Mouse (Mus musculus): ENCODE measurements around the gene Ppm1l. TPM values are rescaled to one million over a fixed set of nuclear protein-coding genes. Genes with fewer than 3 reads are reported as not detected.
A peak's percentile ranks its signal among the peaks of the same experiment; 100 is the strongest.

Gene Ppm1l
- polyA plus RNA-seq, 1 experiment from 2014 or later = 5.8 TPM

GRCm38 (mm10) chr3:69300121-69300520, 16.5 kb upstream of the Ppm1l start:
- DNase-seq (ENCODE audit: low spot score) = no peak
- no peak overlapping the region for H3K4me3 ChIP-seq
- H3K27me3 ChIP-seq (ENCODE audit: insufficient read depth, poor library complexity, severe bottlenecking) = no peaks in the 10 kb centered on the region
- H3K27ac ChIP-seq = no peak overlapping the region
- no peaks in the 10 kb centered on the region for H3K4me1 ChIP-seq
- H3K36me3 ChIP-seq = no peaks in the 10 kb centered on the region
- 80% methylated on average over 1 of the region's 1 CpGs for WGBS
- H3K9me3 ChIP-seq = no peaks in the 10 kb centered on the region

- H3K27ac ChIP-seq = peak overlapping the region; percentile 97
- peak; percentile 78 for DNase-seq (ENCODE audit: low spot score)
Measured at GRCm38 (mm10) chr3:69315810-69316390, 761 bp upstream of the Ppm1l start.

GRCm38 (mm10) chr3:69317251-69318125, 827 bp downstream of the Ppm1l start:
- Histone ChIP-seq H3K4me1 (peaks cover 16% of the 10 kb centered on the region), H3K4me3 (peak overlapping the region; percentile 72), H3K27ac (peak overlapping the region; percentile 97), H3K36me3 (no peaks in the 10 kb centered on the region), H3K9me3 (no peaks in the 10 kb centered on the region), H3K27me3 (ENCODE audit: insufficient read depth, poor library complexity, severe bottlenecking) (no peaks in the 10 kb centered on the region)
- peak; percentile 83 for DNase-seq (ENCODE audit: low spot score)
- WGBS = under 1% methylated on average over 73 of the region's 73 CpGs

More at GRCm38 (mm10) chr3:69315810-69316390, 761 bp upstream of the Ppm1l start:
- Histone ChIP-seq H3K9me3 (no peaks in the 10 kb centered on the region), H3K36me3 (no peaks in the 10 kb centered on the region), H3K4me1 (peaks cover 16% of the 10 kb centered on the region), H3K27me3 (ENCODE audit: insufficient read depth, poor library complexity, severe bottlenecking) (no peaks in the 10 kb centered on the region), H3K4me3 (peak overlapping the region; percentile 72)
- 2% methylated on average over 18 of the region's 18 CpGs for WGBS

GRCm38 (mm10) chr3:69318131-69318951, 1.7 kb downstream of the Ppm1l start:
- no peaks in the 10 kb centered on the region for H3K9me3 ChIP-seq
- WGBS = 12% methylated on average over 25 of the region's 25 CpGs
- peaks cover 16% of the 10 kb centered on the region for H3K4me1 ChIP-seq
- H3K36me3 ChIP-seq = no peaks in the 10 kb centered on the region
- no peaks in the 10 kb centered on the region for H3K27me3 ChIP-seq (ENCODE audit: insufficient read depth, poor library complexity, severe bottlenecking)
- H3K27ac ChIP-seq = peak overlapping the region; percentile 43; the same call in 1 of the 2 replicates
- peak; percentile 79 for DNase-seq (ENCODE audit: low spot score)
- peak overlapping the region; percentile 72 for H3K4me3 ChIP-seq

GRCm38 (mm10) chr3:69319061-69319720, 2.5 kb downstream of the Ppm1l start:
- Histone ChIP-seq H3K9me3 (no peaks in the 10 kb centered on the region), H3K36me3 (no peaks in the 10 kb centered on the region), H3K27ac (no peak overlapping the region), H3K4me3 (peak overlapping the region; percentile 72), H3K4me1 (peaks cover 16% of the 10 kb centered on the region), H3K27me3 (ENCODE audit: insufficient read depth, poor library complexity, severe bottlenecking) (no peaks in the 10 kb centered on the region)
- WGBS = 83% methylated on average over 6 of the region's 6 CpGs
- no peak for DNase-seq (ENCODE audit: low spot score)

- WGBS = 81% methylated on average over 3 of the region's 3 CpGs
- DNase-seq (ENCODE audit: low spot score) = no peak
- Histone ChIP-seq H3K4me1 (peaks cover 4% of the 10 kb centered on the region), H3K27ac (no peak overlapping the region), H3K36me3 (no peaks in the 10 kb centered on the region), H3K9me3 (no peaks in the 10 kb centered on the region), H3K4me3 (no peak overlapping the region), H3K27me3 (ENCODE audit: insufficient read depth, poor library complexity, severe bottlenecking) (no peaks in the 10 kb centered on the region)
Measured at GRCm38 (mm10) chr3:69323982-69324381, 7.3 kb downstream of the Ppm1l start.

- Histone ChIP-seq H3K4me3 (no peak overlapping the region), H3K36me3 (no peaks in the 10 kb centered on the region), H3K27ac (no peak overlapping the region), H3K9me3 (no peaks in the 10 kb centered on the region), H3K27me3 (ENCODE audit: insufficient read depth, poor library complexity, severe bottlenecking) (no peaks in the 10 kb centered on the region), H3K4me1 (0 out of 2 replicates have a peak, but pooled peaks cover 3% of the 10 kb centered on the region)
- WGBS = 34% methylated on average over 5 of the region's 5 CpGs
- DNase-seq (ENCODE audit: low spot score) = no peak
Measured at GRCm38 (mm10) chr3:69329910-69330309, 13.2 kb downstream of the Ppm1l start.

GRCm38 (mm10) chr3:69333819-69334218, 17.2 kb downstream of the Ppm1l start:
- 66% methylated on average over 9 of the region's 9 CpGs for WGBS
- Histone ChIP-seq H3K27me3 (ENCODE audit: insufficient read depth, poor library complexity, severe bottlenecking) (no peaks in the 10 kb centered on the region), H3K36me3 (no peaks in the 10 kb centered on the region), H3K4me3 (no peak overlapping the region), H3K4me1 (0 out of 2 replicates have a peak, but pooled peaks cover 3% of the 10 kb centered on the region), H3K9me3 (no peaks in the 10 kb centered on the region), H3K27ac (no peak overlapping the region)
- DNase-seq (ENCODE audit: low spot score) = no peak

GRCm38 (mm10) chr3:69340486-69340885, 23.8 kb downstream of the Ppm1l start:
- Histone ChIP-seq H3K27ac (no peak overlapping the region), H3K36me3 (no peaks in the 10 kb centered on the region), H3K27me3 (ENCODE audit: insufficient read depth, poor library complexity, severe bottlenecking) (no peaks in the 10 kb centered on the region), H3K4me1 (peaks cover 13% of the 10 kb centered on the region), H3K9me3 (no peaks in the 10 kb centered on the region), H3K4me3 (no peak overlapping the region)
- DNase-seq (ENCODE audit: low spot score) = no peak
- WGBS = 60% methylated on average over 1 of the region's 1 CpGs

- DNase-seq (ENCODE audit: low spot score) = no peak
- no peaks in the 10 kb centered on the region for H3K36me3 ChIP-seq
- no peak overlapping the region for H3K4me3 ChIP-seq
- no peaks in the 10 kb centered on the region for H3K27me3 ChIP-seq (ENCODE audit: insufficient read depth, poor library complexity, severe bottlenecking)
- peaks cover 13% of the 10 kb centered on the region for H3K4me1 ChIP-seq
- no peaks in the 10 kb centered on the region for H3K9me3 ChIP-seq
- H3K27ac ChIP-seq = no peak overlapping the region
Measured at GRCm38 (mm10) chr3:69340971-69341370, 24.3 kb downstream of the Ppm1l start.

- H3K9me3 ChIP-seq = no peaks in the 10 kb centered on the region
- no peak overlapping the region for H3K4me3 ChIP-seq
- no peak overlapping the region for H3K27ac ChIP-seq
- DNase-seq (ENCODE audit: low spot score) = no peak
- H3K27me3 ChIP-seq (ENCODE audit: insufficient read depth, poor library complexity, severe bottlenecking) = no peaks in the 10 kb centered on the region
- WGBS = 85% methylated on average over 8 of the region's 8 CpGs
- H3K4me1 ChIP-seq = peaks cover 13% of the 10 kb centered on the region
- no peaks in the 10 kb centered on the region for H3K36me3 ChIP-seq
Measured at GRCm38 (mm10) chr3:69341514-69341913, 24.9 kb downstream of the Ppm1l start.

GRCm38 (mm10) chr3:69342247-69342921, 25.7 kb downstream of the Ppm1l start:
- no peaks in the 10 kb centered on the region for H3K9me3 ChIP-seq
- no peak overlapping the region for H3K27ac ChIP-seq
- no peaks in the 10 kb centered on the region for H3K27me3 ChIP-seq (ENCODE audit: insufficient read depth, poor library complexity, severe bottlenecking)
- no peak overlapping the region for H3K4me3 ChIP-seq
- H3K36me3 ChIP-seq = no peaks in the 10 kb centered on the region
- WGBS = 64% methylated on average over 8 of the region's 8 CpGs
- DNase-seq (ENCODE audit: low spot score) = no peak
- peaks cover 13% of the 10 kb centered on the region for H3K4me1 ChIP-seq
